Mouse (Mus musculus): ENCODE results near the gene Lrrk1. TPM values are rescaled to one million over a fixed set of nuclear protein-coding genes. Genes with fewer than 3 reads are reported as not detected.
"Not testable (repeated sequence)": the region's sequence is repeated elsewhere in the genome, so short reads cannot be mapped to it uniquely, and the experiment has no call there.

Gene Lrrk1
- polyA plus RNA-seq, 1 experiment from 2014 or later = 33.0 TPM

GRCm38 (mm10) chr7:66200383-66200782 is 187.8 kb downstream of the Lrrk1 start:
- ChIA-PET CTCF (no interaction called here), POLR2A (no interaction called here)
- in situ Hi-C loops (cut with MboI; ENCODE audit: low pct_unique_long_range_greater_than_20kb) = no loop called here
- ATAC-seq (no peak), DNase-seq (ENCODE audit: low read depth, low spot score) (no peak)
- H3K27me3 ChIP-seq = peaks cover 2% of the 10 kb centered on the region
- no peak for TF ChIP-seq CTCF (IDR thresholded peaks at IDR 0.05)

GRCm38 (mm10) chr7:66199391-66199831 is 188.7 kb downstream of the Lrrk1 start:
- POLR2A ChIA-PET = interaction anchor here (0.6 kb wide), 1 partner anchor 91 kb away, joined by 4 read pairs; no protein-coding TSS in a partner anchor
- DNase-seq (ENCODE audit: low read depth, low spot score) (no peak), ATAC-seq (no peak)
- CTCF ChIA-PET = no interaction called here
- in situ Hi-C loops (cut with MboI; ENCODE audit: low pct_unique_long_range_greater_than_20kb) = no loop called here
- no peaks in the 10 kb centered on the region for H3K27me3 ChIP-seq
- no peak for TF ChIP-seq CTCF (IDR thresholded peaks at IDR 0.05)

- TF ChIP-seq CTCF (IDR thresholded peaks at IDR 0.05) = no peak
- H3K27me3 ChIP-seq = no peaks in the 10 kb centered on the region
- ATAC-seq (no peak), DNase-seq (ENCODE audit: low read depth, low spot score) (no peak)
- ChIA-PET POLR2A (no interaction called here), CTCF (no interaction called here)
- in situ Hi-C loops (cut with MboI; ENCODE audit: low pct_unique_long_range_greater_than_20kb) = no loop called here
Measured at GRCm38 (mm10) chr7:66198416-66198815, 189.7 kb downstream of the Lrrk1 start.

- DNase-seq (ENCODE audit: low read depth, low spot score) (no peak), ATAC-seq (peak; percentile 17)
- ChIA-PET CTCF (no interaction called here), POLR2A (no interaction called here)
- no peaks in the 10 kb centered on the region for H3K27me3 ChIP-seq
- TF ChIP-seq CTCF (IDR thresholded peaks at IDR 0.05) = no peak
- in situ Hi-C loops (cut with MboI; ENCODE audit: low pct_unique_long_range_greater_than_20kb) = no loop called here
Measured at GRCm38 (mm10) chr7:66196609-66197445, 191.3 kb downstream of the Lrrk1 start.

GRCm38 (mm10) chr7:66195881-66196280 is 192.3 kb downstream of the Lrrk1 start:
- CTCF ChIA-PET = interaction anchor here (0.6 kb wide), 1 partner anchor 15 kb away, joined by 3 read pairs; no protein-coding TSS in a partner anchor
- DNase-seq (ENCODE audit: low read depth, low spot score) = no peak
- TF ChIP-seq CTCF (IDR thresholded peaks at IDR 0.05) = no peak
- H3K27me3 ChIP-seq = no peaks in the 10 kb centered on the region
- in situ Hi-C loops (cut with MboI; ENCODE audit: low pct_unique_long_range_greater_than_20kb) = no loop called here
- ATAC-seq = no peak
- POLR2A ChIA-PET = no interaction called here

GRCm38 (mm10) chr7:66194511-66194910 is 193.6 kb downstream of the Lrrk1 start:
- no peaks in the 10 kb centered on the region for H3K27me3 ChIP-seq
- DNase-seq (ENCODE audit: low read depth, low spot score) (no peak), ATAC-seq (no peak)
- in situ Hi-C loops (cut with MboI; ENCODE audit: low pct_unique_long_range_greater_than_20kb) = no loop called here
- ChIA-PET POLR2A (no interaction called here), CTCF (no interaction called here)
- TF ChIP-seq CTCF (IDR thresholded peaks at IDR 0.05) = no peak

GRCm38 (mm10) chr7:66190385-66190784 is 197.8 kb downstream of the Lrrk1 start:
- CTCF ChIA-PET; POLR2A ChIA-PET; ATAC-seq; DNase-seq (ENCODE audit: low read depth, low spot score); in situ Hi-C loops (cut with MboI; ENCODE audit: low pct_unique_long_range_greater_than_20kb); H3K27me3 ChIP-seq: not testable (repeated sequence)

GRCm38 (mm10) chr7:66187581-66188231 is 200.4 kb downstream of the Lrrk1 start:
- POLR2A ChIA-PET = no interaction called here
- H3K27me3 ChIP-seq = no peaks in the 10 kb centered on the region
- CTCF ChIA-PET = no interaction called here
- ATAC-seq (no peak), DNase-seq (ENCODE audit: low read depth, low spot score) (no peak)
- TF ChIP-seq CTCF (IDR thresholded peaks at IDR 0.05) = no peak
- in situ Hi-C loops (cut with MboI; ENCODE audit: low pct_unique_long_range_greater_than_20kb) = no loop called here

GRCm38 (mm10) chr7:66185370-66185769 is 202.8 kb downstream of the Lrrk1 start:
- TF ChIP-seq CTCF (IDR thresholded peaks at IDR 0.05) = no peak
- CTCF ChIA-PET = no interaction called here
- in situ Hi-C loops (cut with MboI; ENCODE audit: low pct_unique_long_range_greater_than_20kb) = no loop called here
- ATAC-seq (no peak), DNase-seq (ENCODE audit: low read depth, low spot score) (no peak)
- H3K27me3 ChIP-seq = no peaks in the 10 kb centered on the region
- POLR2A ChIA-PET = no interaction called here

GRCm38 (mm10) chr7:66184026-66184425 is 204.1 kb downstream of the Lrrk1 start:
- no peaks in the 10 kb centered on the region for H3K27me3 ChIP-seq
- DNase-seq (ENCODE audit: low read depth, low spot score) (no peak), ATAC-seq (no peak)
- in situ Hi-C loops (cut with MboI; ENCODE audit: low pct_unique_long_range_greater_than_20kb) = no loop called here
- CTCF ChIA-PET = no interaction called here
- POLR2A ChIA-PET = no interaction called here
- no peak for TF ChIP-seq CTCF (IDR thresholded peaks at IDR 0.05)

GRCm38 (mm10) chr7:66183404-66183803 is 204.7 kb downstream of the Lrrk1 start:
- ATAC-seq = no peak
- no peaks in the 10 kb centered on the region for H3K27me3 ChIP-seq
- no peak for DNase-seq (ENCODE audit: low read depth, low spot score)
- in situ Hi-C loops (cut with MboI; ENCODE audit: low pct_unique_long_range_greater_than_20kb) = no loop called here
- TF ChIP-seq CTCF (IDR thresholded peaks at IDR 0.05) = no peak
- ChIA-PET POLR2A (no interaction called here), CTCF (no interaction called here)

Data from Patski (cell line).